In genomic region chr2:49067886-49068285, GRCm38 (mm10) we compare ENCODE assay signal across 21 mouse cellular contexts.
A peak's percentile ranks its signal among the peaks of the same experiment; 100 is the strongest.
DNase-seq lines count a peak whose midpoint lies in the region; ATAC-seq and TF ChIP-seq lines count a peak whose summit lies in the region.
"Had no signal": no experiment of that assay in that cellular context is flagged by ENCODE, and none has a peak within 500 bp of the region (broad histone marks: within the 10 kb centered on the region; RNA-seq: fewer than 3 reads in every experiment).

No protein-coding gene starts in this region.

- H3K4me3 ChIP-seq in MEL (ENCODE audit: control insufficient read depth in 1 of 2, insufficient read depth in 1 of 2, low read depth in 2 of 2, low read length in 2 of 2) = no peak overlapping the region
- H3K4me3 ChIP-seq in forebrain, embryonic 11.5 days (ENCODE audit: low read depth, low read length) = no peak overlapping the region
- H3K4me3 ChIP-seq: embryonic facial prominence, embryonic 12.5 days; forebrain, embryonic 12.5 days; heart, embryonic 13.5 days; hindbrain, embryonic 13.5 days had no signal

- ATAC-seq in hematopoietic stem cell, adult 5-6 weeks (replicated peaks in 1 of 2; ENCODE audit: insufficient read depth in 1 of 2, low FRiP score in 2 of 2, low TSS enrichment in 1 of 2, low read depth in 1 of 2, poor library complexity in 2 of 2, severe bottlenecking in 2 of 2) = peak; percentile 32 to 69; a peak in 2 of 4 replicates
- ATAC-seq in forebrain, embryonic 11.5 days (replicated peaks; ENCODE audit: low FRiP score) = no peak
- ATAC-seq: forebrain, embryonic 16.5 days; hindbrain, postnatal 0 days; Patski had no signal

- peaks cover 3 to 5% of the 10 kb centered on the region in 2 experiments; a peak in 3 of 4 replicates for H3K4me1 ChIP-seq in MEL (ENCODE audit: control insufficient read depth in 1 of 2, insufficient read depth in 2 of 2, low read length in 2 of 2)
- H3K4me1 ChIP-seq in forebrain, embryonic 11.5 days (replicated peaks; ENCODE audit: control insufficient read depth, insufficient read depth, low read length) = no peaks in the 10 kb centered on the region
- H3K4me1 ChIP-seq: embryonic facial prominence, embryonic 12.5 days; forebrain, embryonic 12.5 days; hindbrain, embryonic 13.5 days had no signal

- no peak overlapping the region for H3K4me2 ChIP-seq in forebrain, embryonic 11.5 days (ENCODE audit: low read depth, low read length, severe bottlenecking)
- H3K4me2 ChIP-seq: embryonic facial prominence, embryonic 12.5 days; forebrain, embryonic 12.5 days; heart, embryonic 13.5 days; hindbrain, embryonic 13.5 days had no signal

- intact Hi-C loops in left cerebral cortex, postnatal 14 days (cut with DNase I) = no loop called here

- no peaks in the 10 kb centered on the region for H3K79me2 ChIP-seq in MEL (ENCODE audit: control insufficient read depth, insufficient read depth, low read length, poor library complexity)

- no peak for TF ChIP-seq POLR2A in MEL (IDR thresholded peaks at IDR 0.05; ENCODE audit: control insufficient read depth in 1 of 2, insufficient read depth in 1 of 2, low read depth in 1 of 2, low read length in 2 of 2, poor library complexity in 1 of 2)

- TF ChIP-seq RAD21 in MEL (IDR thresholded peaks at IDR 0.05; ENCODE audit: low read depth, low read length) = no peak

- H3K36me3 ChIP-seq in MEL (ENCODE audit: control insufficient read depth in 1 of 2, insufficient read depth in 2 of 2, low read length in 2 of 2) = peaks cover 0 to 4% of the 10 kb centered on the region in 2 experiments; a peak in 2 of 4 replicates
- no peaks in the 10 kb centered on the region for H3K36me3 ChIP-seq in splenic B cell, adult 2 months (ENCODE audit: control insufficient read depth, insufficient read depth, low read length, poor library complexity, severe bottlenecking)
- no peaks in the 10 kb centered on the region for H3K36me3 ChIP-seq in forebrain, embryonic 11.5 days (ENCODE audit: control insufficient read depth, insufficient read depth, low read length)
- H3K36me3 ChIP-seq: embryonic facial prominence, embryonic 12.5 days; forebrain, embryonic 12.5 days; heart, embryonic 13.5 days; hindbrain, embryonic 13.5 days had no signal

- no peaks in the 10 kb centered on the region for H3K27me3 ChIP-seq in MEL (ENCODE audit: control insufficient read depth in 1 of 2, insufficient read depth in 2 of 2, low read length in 2 of 2)
- no peaks in the 10 kb centered on the region for H3K27me3 ChIP-seq in splenic B cell, adult 2 months (ENCODE audit: control insufficient read depth, insufficient read depth, low read length, poor library complexity, severe bottlenecking)
- no peaks in the 10 kb centered on the region for H3K27me3 ChIP-seq in forebrain, embryonic 11.5 days (ENCODE audit: control insufficient read depth, insufficient read depth, low read length)
- H3K27me3 ChIP-seq: embryonic facial prominence, embryonic 12.5 days; forebrain, embryonic 12.5 days; heart, embryonic 13.5 days; hindbrain, embryonic 13.5 days; Patski had no signal

- no peak for TF ChIP-seq CTCF in MEL (IDR thresholded peaks at IDR 0.05 in 2 of 3, conservative IDR thresholded peaks at IDR 0.05 in 1 of 3; ENCODE audit: control insufficient read depth in 1 of 3, insufficient read depth in 1 of 3, low read depth in 2 of 3, low read length in 3 of 3, poor library complexity in 1 of 3, severe bottlenecking in 1 of 3)

- no peak overlapping the region for H3K27ac ChIP-seq in MEL (ENCODE audit: control insufficient read depth, low read depth, low read length)
- no peak overlapping the region for H3K27ac ChIP-seq in forebrain, embryonic 11.5 days (ENCODE audit: low read depth, low read length)
- H3K27ac ChIP-seq: embryonic facial prominence, embryonic 12.5 days; forebrain, embryonic 12.5 days; heart, embryonic 13.5 days; hindbrain, embryonic 13.5 days; hindbrain, postnatal 0 days had no signal

- peak in 1 of 2 experiments; percentile 22; a peak in 1 of 4 replicates for TF ChIP-seq EP300 in MEL (IDR thresholded peaks at IDR 0.05; ENCODE audit: low read depth in 1 of 2, low read length in 2 of 2)

- no peak overlapping the region for H3K9ac ChIP-seq in MEL (ENCODE audit: control insufficient read depth, low read depth, low read length, poor library complexity, severe bottlenecking)
- no peak overlapping the region for H3K9ac ChIP-seq in forebrain, embryonic 11.5 days (ENCODE audit: low read length)
- H3K9ac ChIP-seq: embryonic facial prominence, embryonic 12.5 days; forebrain, embryonic 12.5 days; heart, embryonic 13.5 days; hindbrain, embryonic 13.5 days had no signal

- no peaks in the 10 kb centered on the region for H3K9me3 ChIP-seq in MEL (replicated peaks; ENCODE audit: insufficient read depth, low read length)
- no peaks in the 10 kb centered on the region for H3K9me3 ChIP-seq in forebrain, embryonic 11.5 days (ENCODE audit: control insufficient read depth, low read length)
- H3K9me3 ChIP-seq: embryonic facial prominence, embryonic 12.5 days; forebrain, embryonic 12.5 days; heart, embryonic 13.5 days; hindbrain, embryonic 13.5 days had no signal

- DNase-seq in 416B (ENCODE audit: low read depth) = peak; percentile 37
- peak; percentile 68 for DNase-seq in MEL (ENCODE audit: low read depth, low spot score)
- peak; percentile 35 for DNase-seq in splenic B cell, adult 2 months (ENCODE audit: low read depth, low spot score)
- DNase-seq in left cerebral cortex, postnatal 14 days (ENCODE audit: low spot score in 2 of 2) = no peak
- no peak for DNase-seq in cerebellum, postnatal 10 days
- DNase-seq in forebrain, embryonic 11.5 days (ENCODE audit: low spot score) = no peak
- DNase-seq: adrenal gland, adult 2 months; adrenal gland, postnatal 25 days; cerebellum, adult 18-20 months; cerebellum, adult 9-11 months; gastrocnemius, postnatal 14 days; heart, postnatal 4 days; kidney, adult 18-20 months had no signal

TF ChIP-seq in MEL, 35 proteins besides CTCF, POLR2A, EP300 and RAD21:
- no peak for TF ChIP-seq TBP (IDR thresholded peaks at IDR 0.05; ENCODE audit: low read depth, low read length)
- TF ChIP-seq ZMIZ1 (IDR thresholded peaks at IDR 0.05; ENCODE audit: low read depth, low read length) = no peak
- TF ChIP-seq ELF1 (IDR thresholded peaks at IDR 0.05; ENCODE audit: low read depth, low read length) = no peak
- TF ChIP-seq UBTF (IDR thresholded peaks at IDR 0.05; ENCODE audit: borderline replicate concordance, insufficient read depth, low read depth, low read length) = no peak

Comparison
In these comparisons a context has a peak if more than half of its experiments do, and no peak if none do; other contexts are left out.
1. DNase-seq: peak in 416B (single experiment), MEL (single experiment) and splenic B cell, adult 2 months (single experiment); none in left cerebral cortex, postnatal 14 days (0 of 2), cerebellum, postnatal 10 days (0 of 2) and forebrain, embryonic 11.5 days (single experiment).